Mouse (Mus musculus) brain, adult 10 weeks (tissue): ENCODE measurements around the gene Stoml2. TPM values are rescaled to one million over a fixed set of nuclear protein-coding genes. Genes with fewer than 3 reads are reported as not detected.

Experiments
- polyA plus RNA-seq: library from polyadenylated mRNA; stranded (reverse); fragments of 350-450 nt; fragmentation: Illumina TruSeq; extraction: RNeasy Lipid Tissue Mini Kit (QIAGEN cat#74804); gene quantifications from one replicate; pipeline ENCODE4 v1.2.3, GENCODE M21; 2015; ENCODE audit warnings: low read depth, low replicate concordance

Stoml2 gene
- 139 TPM for polyA plus RNA-seq

GRCm38 (mm10) chr4:43031237-43031995 lies at the start of gene Stoml2:
TSS of gene Stoml2 (minus strand) at chr4:43031710.

GRCm38 (mm10) chr4:43058753-43059654 lies 27.5 kb upstream of the Stoml2 start, which contains the start of gene Unc13b:
TSS of gene Unc13b (plus strand) at chr4:43058953.

GRCm38 (mm10) chr4:43045659-43046302 lies 14.3 kb upstream of the Stoml2 start, which contains the start of gene Fam214b:
TSS of gene Fam214b (minus strand) at chr4:43046220.

GRCm38 (mm10) chr4:43025084-43025960 lies 6.2 kb downstream of the Stoml2 start, which contains the start of gene Pigo:
TSS of gene Pigo (minus strand) at chr4:43025819.

GRCm38 (mm10) chr4:43010161-43011038 lies 21.1 kb downstream of the Stoml2 start, which contains the start of gene Fancg:
TSS of gene Fancg (minus strand) at chr4:43010506.

GRCm38 (mm10) chr4:43000141-43000986 lies 31.1 kb downstream of the Stoml2 start, which contains the start of gene Vcp:
TSS of gene Vcp (minus strand) at chr4:43000507.

Other genes with a start within 250 kb of the Stoml2 start
- gene Fam205a1, start 177.8 kb downstream of the Stoml2 start, polyA plus RNA-seq: 0.18 TPM
- 0.76 TPM for gene Gm12394, start 174.9 kb downstream of the Stoml2 start, polyA plus RNA-seq
- not detected for gene Fam205c, start 157.5 kb downstream of the Stoml2 start, polyA plus RNA-seq
- gene Phf24, start 115.0 kb downstream of the Stoml2 start, polyA plus RNA-seq: 194 TPM
- gene Dnajb5, start 81.9 kb downstream of the Stoml2 start, polyA plus RNA-seq: 155 TPM
- gene 1700022I11Rik, start 62.1 kb downstream of the Stoml2 start, polyA plus RNA-seq: not detected
- gene Vcp, start 31.2 kb downstream of the Stoml2 start, polyA plus RNA-seq: 202 TPM
- gene Fancg, start 21.2 kb downstream of the Stoml2 start, polyA plus RNA-seq: 12.4 TPM
- gene Pigo, start 5.9 kb downstream of the Stoml2 start, polyA plus RNA-seq: 15.2 TPM
- gene Fam214b, start 14.5 kb upstream of the Stoml2 start, polyA plus RNA-seq: 25.3 TPM
- gene Unc13b, start 27.2 kb upstream of the Stoml2 start, polyA plus RNA-seq: 29.6 TPM
- 0.80 TPM for gene Atp8b5, start 235.4 kb upstream of the Stoml2 start, polyA plus RNA-seq